ENCODE assay signal across 20 mouse cellular contexts in the genomic region with DNA sequence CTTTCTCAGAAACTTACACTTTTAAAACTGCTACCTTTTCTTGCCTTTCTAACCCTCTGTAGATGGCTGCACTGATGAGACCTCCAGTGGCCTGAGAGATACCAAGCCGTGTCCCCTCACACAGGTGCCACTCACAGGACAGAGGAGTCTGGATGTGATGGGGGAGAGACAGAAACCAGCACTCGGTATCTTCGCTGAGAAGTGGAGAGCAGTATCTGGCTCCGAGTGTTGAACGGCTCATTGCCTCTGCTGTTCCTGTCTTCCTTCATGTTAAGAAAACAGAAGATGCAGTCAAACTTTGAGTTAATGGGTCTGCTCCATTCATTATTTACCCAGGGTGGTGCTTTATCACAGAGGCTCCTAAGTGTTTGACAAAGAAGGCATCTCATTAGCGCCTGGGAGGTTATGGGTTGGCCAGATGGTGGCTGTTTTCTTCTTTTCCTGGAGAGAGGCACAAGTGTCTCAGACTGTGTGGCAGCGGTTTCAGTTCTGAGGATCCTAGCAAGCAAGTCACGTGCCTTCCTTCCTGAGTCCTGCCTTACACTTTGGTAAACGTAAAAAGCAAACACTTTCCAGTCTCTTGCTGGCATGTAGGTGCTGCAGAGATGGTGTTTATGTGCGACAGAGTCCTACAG.
DNase-seq lines count a peak whose midpoint lies in the region; ATAC-seq lines count a peak whose summit lies in the region.
"Had no signal": no experiment of that assay in that cellular context is flagged by ENCODE, and none has a peak within 500 bp of the region (broad histone marks: within the 10 kb centered on the region; RNA-seq: fewer than 3 reads in every experiment).

No protein-coding gene starts in this region.

- H3K9me3 ChIP-seq in midbrain, embryonic 12.5 days = no peaks in the 10 kb centered on the region
- no peaks in the 10 kb centered on the region for H3K9me3 ChIP-seq in midbrain, embryonic 16.5 days (replicated peaks; ENCODE audit: control insufficient read depth, low read length, poor library complexity, severe bottlenecking)
- H3K9me3 ChIP-seq in forebrain, embryonic 16.5 days (ENCODE audit: control insufficient read depth, low read length) = no peaks in the 10 kb centered on the region
- H3K9me3 ChIP-seq in embryonic facial prominence, embryonic 10.5 days = no peaks in the 10 kb centered on the region
- H3K9me3 ChIP-seq: heart, embryonic 10.5 days; limb, embryonic 10.5 days; midbrain, embryonic 15.5 days had no signal

- no peak overlapping the region for H3K9ac ChIP-seq in midbrain, embryonic 12.5 days (replicated peaks)
- no peak overlapping the region for H3K9ac ChIP-seq in midbrain, embryonic 16.5 days (ENCODE audit: low read depth, low read length)
- no peak overlapping the region for H3K9ac ChIP-seq in forebrain, embryonic 16.5 days (replicated peaks; ENCODE audit: low read depth, low read length)
- H3K9ac ChIP-seq: midbrain, embryonic 15.5 days had no signal

- H3K27ac ChIP-seq in midbrain, embryonic 12.5 days (replicated peaks) = no peak overlapping the region
- no peak overlapping the region for H3K27ac ChIP-seq in midbrain, embryonic 16.5 days (ENCODE audit: low read length)
- no peak overlapping the region; the same call in 1 of the 2 replicates for H3K27ac ChIP-seq in forebrain, embryonic 16.5 days (ENCODE audit: low read length)
- H3K27ac ChIP-seq in embryonic facial prominence, embryonic 10.5 days (replicated peaks) = no peak overlapping the region
- H3K27ac ChIP-seq: heart, embryonic 10.5 days; limb, embryonic 10.5 days; midbrain, embryonic 15.5 days had no signal

- intact Hi-C loops in heart, postnatal 14 days (cut with DNase I) = no loop called here

- no peak overlapping the region for H3K4me2 ChIP-seq in midbrain, embryonic 12.5 days (replicated peaks)
- H3K4me2 ChIP-seq in midbrain, embryonic 16.5 days (ENCODE audit: low read length) = no peak overlapping the region
- H3K4me2 ChIP-seq in forebrain, embryonic 16.5 days (ENCODE audit: low read length) = no peak overlapping the region
- H3K4me2 ChIP-seq: liver, embryonic 11.5 days; midbrain, embryonic 15.5 days had no signal

- ATAC-seq in midbrain, embryonic 12.5 days (ENCODE audit: low FRiP score, low read depth) = 0 out of 2 replicates have a peak, but pooled peaks have one; percentile 16
- ATAC-seq in midbrain, embryonic 16.5 days = no peak
- peak; percentile 70 for ATAC-seq in forebrain, embryonic 16.5 days
- ATAC-seq: hindbrain, embryonic 16.5 days; intestine, postnatal 0 days; midbrain, embryonic 15.5 days had no signal

- WGBS in midbrain, embryonic 12.5 days = 75% methylated on average over 10 of the region's 10 CpGs
- WGBS in midbrain, embryonic 16.5 days = 75% methylated on average over 10 of the region's 10 CpGs
- WGBS in forebrain, embryonic 16.5 days = 38% methylated on average over 10 of the region's 10 CpGs
- 73% methylated on average over 10 of the region's 10 CpGs for WGBS in embryonic facial prominence, embryonic 10.5 days

- H3K36me3 ChIP-seq in midbrain, embryonic 12.5 days = no peaks in the 10 kb centered on the region
- no peaks in the 10 kb centered on the region for H3K36me3 ChIP-seq in midbrain, embryonic 16.5 days (ENCODE audit: control insufficient read depth, insufficient read depth, low read length)
- H3K36me3 ChIP-seq in forebrain, embryonic 16.5 days (ENCODE audit: control insufficient read depth, insufficient read depth) = no peaks in the 10 kb centered on the region
- no peaks in the 10 kb centered on the region for H3K36me3 ChIP-seq in embryonic facial prominence, embryonic 10.5 days (replicated peaks)
- H3K36me3 ChIP-seq: heart, embryonic 10.5 days; limb, embryonic 10.5 days; midbrain, embryonic 15.5 days had no signal

- DNase-seq in heart, adult 11 months = peak; percentile 25
- DNase-seq in heart, postnatal 14 days = no peak
- DNase-seq in retina, postnatal 1 day = peak; percentile 73
- no peak for DNase-seq in right cerebral cortex, postnatal 25 days
- DNase-seq in embryonic facial prominence, embryonic 10.5 days (ENCODE audit: low spot score) = no peak
- DNase-seq: adrenal gland, postnatal 36 days; cerebellum, adult 9-11 months; gastrocnemius, postnatal 36 days; heart, postnatal 10 days; lung, adult 2 months; right cerebral cortex, postnatal 4 days had no signal

- H3K27me3 ChIP-seq in midbrain, embryonic 12.5 days = no peaks in the 10 kb centered on the region
- H3K27me3 ChIP-seq in midbrain, embryonic 16.5 days (ENCODE audit: control insufficient read depth, insufficient read depth, low read depth, low read length) = no peaks in the 10 kb centered on the region
- no peaks in the 10 kb centered on the region for H3K27me3 ChIP-seq in forebrain, embryonic 16.5 days (replicated peaks; ENCODE audit: control insufficient read depth, insufficient read depth, low read length)
- no peaks in the 10 kb centered on the region for H3K27me3 ChIP-seq in embryonic facial prominence, embryonic 10.5 days (replicated peaks; ENCODE audit: low read depth, poor library complexity, severe bottlenecking)
- H3K27me3 ChIP-seq: midbrain, embryonic 15.5 days had no signal

- H3K4me3 ChIP-seq in midbrain, embryonic 12.5 days = no peak overlapping the region
- H3K4me3 ChIP-seq in midbrain, embryonic 16.5 days (ENCODE audit: low read depth, low read length) = no peak overlapping the region
- no peak overlapping the region for H3K4me3 ChIP-seq in forebrain, embryonic 16.5 days (replicated peaks; ENCODE audit: low read length)
- H3K4me3 ChIP-seq in embryonic facial prominence, embryonic 10.5 days = no peak overlapping the region
- H3K4me3 ChIP-seq: heart, embryonic 10.5 days; limb, embryonic 10.5 days; midbrain, embryonic 15.5 days had no signal

- H3K4me1 ChIP-seq in midbrain, embryonic 12.5 days = peaks cover 5% of the 10 kb centered on the region; the same call in 1 of the 2 replicates
- no peaks in the 10 kb centered on the region for H3K4me1 ChIP-seq in midbrain, embryonic 16.5 days (ENCODE audit: control insufficient read depth, insufficient read depth, low read length)
- H3K4me1 ChIP-seq in forebrain, embryonic 16.5 days (replicated peaks; ENCODE audit: control insufficient read depth, insufficient read depth, low read length) = peaks cover 7% of the 10 kb centered on the region
- H3K4me1 ChIP-seq in embryonic facial prominence, embryonic 10.5 days = no peaks in the 10 kb centered on the region
- H3K4me1 ChIP-seq: heart, embryonic 10.5 days; midbrain, embryonic 15.5 days had no signal

Comparison
In these comparisons a context has a peak if more than half of its experiments do, and no peak if none do; other contexts are left out.
1. DNase-seq: peak in heart, adult 11 months (single experiment) and retina, postnatal 1 day (single experiment); none in heart, postnatal 14 days (0 of 2), right cerebral cortex, postnatal 25 days (single experiment) and embryonic facial prominence, embryonic 10.5 days (single experiment).